In genomic region chr3:6886200-6887052, GRCm38 (mm10) we compare ENCODE assay signal across 18 mouse cellular contexts.
DNase-seq lines count a peak whose midpoint lies in the region; ATAC-seq lines count a peak whose summit lies in the region.
"Had no signal": no experiment of that assay in that cellular context is flagged by ENCODE, and none has a peak within 500 bp of the region (broad histone marks: within the 10 kb centered on the region; RNA-seq: fewer than 3 reads in every experiment).

No protein-coding gene starts in this region.

- H3K36me3 ChIP-seq in hindbrain, embryonic 12.5 days = no peaks in the 10 kb centered on the region
- no peaks in the 10 kb centered on the region for H3K36me3 ChIP-seq in midbrain, embryonic 15.5 days (replicated peaks)
- H3K36me3 ChIP-seq: kidney, embryonic 15.5 days; limb, embryonic 13.5 days; lung, embryonic 15.5 days had no signal

- H3K9me3 ChIP-seq in hindbrain, embryonic 12.5 days (replicated peaks) = no peaks in the 10 kb centered on the region
- no peaks in the 10 kb centered on the region for H3K9me3 ChIP-seq in midbrain, embryonic 15.5 days
- H3K9me3 ChIP-seq: kidney, embryonic 15.5 days; limb, embryonic 13.5 days; lung, embryonic 15.5 days had no signal

- no peak overlapping the region for H3K27ac ChIP-seq in hindbrain, embryonic 12.5 days
- no peak overlapping the region for H3K27ac ChIP-seq in midbrain, embryonic 15.5 days
- H3K27ac ChIP-seq: kidney, embryonic 15.5 days; limb, embryonic 13.5 days; liver, embryonic 14.5 days; lung, embryonic 15.5 days had no signal

- H3K9ac ChIP-seq in hindbrain, embryonic 12.5 days = no peak overlapping the region
- H3K9ac ChIP-seq in midbrain, embryonic 15.5 days = no peak overlapping the region
- H3K9ac ChIP-seq: kidney, embryonic 15.5 days; limb, embryonic 13.5 days; liver, embryonic 14.5 days; lung, embryonic 15.5 days had no signal

- H3K4me2 ChIP-seq in hindbrain, embryonic 12.5 days (replicated peaks) = no peak overlapping the region
- H3K4me2 ChIP-seq in midbrain, embryonic 15.5 days = no peak overlapping the region
- H3K4me2 ChIP-seq: kidney, embryonic 15.5 days; limb, embryonic 13.5 days; lung, embryonic 15.5 days had no signal

- peak; percentile 92 for ATAC-seq in hindbrain, embryonic 12.5 days (ENCODE audit: low FRiP score)
- peak; percentile 84 for ATAC-seq in midbrain, embryonic 15.5 days (replicated peaks)
- ATAC-seq: intestine, postnatal 0 days had no signal

- no peaks in the 10 kb centered on the region for H3K4me1 ChIP-seq in hindbrain, embryonic 12.5 days
- H3K4me1 ChIP-seq in midbrain, embryonic 15.5 days = no peaks in the 10 kb centered on the region
- H3K4me1 ChIP-seq: kidney, embryonic 15.5 days; lung, embryonic 15.5 days had no signal

- H3K4me3 ChIP-seq in hindbrain, embryonic 12.5 days = no peak overlapping the region
- no peak overlapping the region for H3K4me3 ChIP-seq in midbrain, embryonic 15.5 days
- H3K4me3 ChIP-seq: erythroblast, embryonic 14.5 days; kidney, embryonic 15.5 days; limb, embryonic 13.5 days; lung, embryonic 15.5 days had no signal

- DNase-seq in retina, postnatal 1 day = peak; percentile 7
- DNase-seq in retina, embryonic 14.5 days (ENCODE audit: low spot score) = no peak
- no peak for DNase-seq in lung, postnatal 10 days
- no peak for DNase-seq in lung, postnatal 14 days
- no peak for DNase-seq in layer of hippocampus, adult 9-11 months
- DNase-seq: cerebellum, adult 18-20 months; gastrocnemius, postnatal 14 days; heart, adult 18-20 months; heart, postnatal 4 days; thymus, postnatal 36 days had no signal

- H3K27me3 ChIP-seq in hindbrain, embryonic 12.5 days = no peaks in the 10 kb centered on the region
- no peaks in the 10 kb centered on the region for H3K27me3 ChIP-seq in midbrain, embryonic 15.5 days (replicated peaks)
- H3K27me3 ChIP-seq: kidney, embryonic 15.5 days; limb, embryonic 13.5 days; lung, embryonic 15.5 days had no signal

- WGBS in hindbrain, embryonic 12.5 days = 67% methylated on average over 4 of the region's 4 CpGs
- WGBS in midbrain, embryonic 15.5 days = 63% methylated on average over 4 of the region's 4 CpGs
